Mouse (Mus musculus) lung, embryonic 14.5 days (tissue): Measurements from ENCODE around the gene Gm49416. TPM values are rescaled to one million over a fixed set of nuclear protein-coding genes. Genes with fewer than 3 reads are reported as not detected.
"Not testable (repeated sequence)": the region's sequence is repeated elsewhere in the genome, so short reads cannot be mapped to it uniquely, and the experiment has no call there.

Experiments
- ATAC-seq: fragments of 200-750 bp; cut with Nextera tagmentation; 2 replicates; pipeline ENCODE4 v1.8.0; 2017; ENCODE audit warnings: mild to moderate bottlenecking, moderate TSS enrichment, moderate library complexity; ENCODE audit not compliant: insufficient read depth
- DNase-seq: peaks from one replicate; pipeline ENCODE4 v3.0.0-alpha.2; 2015
- H3K27ac ChIP-seq: fragments of 300-500 bp; sonication (generic); 2 replicates; pipeline ENCODE4 v1.5.1; 2014; ENCODE audit warnings: low read depth, mild to moderate bottlenecking, moderate library complexity
- H3K27me3 ChIP-seq: fragments of 300-500 bp; sonication (generic); 2 replicates; pipeline ENCODE4 v1.6.1; 2014; ENCODE audit warnings: low read length, control low read depth; ENCODE audit not compliant: insufficient read depth
- H3K36me3 ChIP-seq: fragments of 300-500 bp; sonication (generic); 2 replicates; pipeline ENCODE4 v1.6.1; 2014; ENCODE audit warnings: control low read depth; ENCODE audit not compliant: insufficient read depth
- H3K4me1 ChIP-seq: fragments of 300-500 bp; sonication (generic); 2 replicates; pipeline ENCODE4 v1.6.1; 2014; ENCODE audit warnings: antibody characterized with exemption, control low read depth; ENCODE audit not compliant: insufficient read depth
- H3K4me2 ChIP-seq: fragments of 300-500 bp; sonication (generic); 2 replicates; pipeline ENCODE4 v1.6.1; 2014; ENCODE audit warnings: mild to moderate bottlenecking
- H3K4me3 ChIP-seq: fragments of 300-500 bp; sonication (generic); 2 replicates; pipeline ENCODE4 v1.5.1; 2014; ENCODE audit warnings: low read depth, low read length
- H3K9ac ChIP-seq: fragments of 300-500 bp; sonication (generic); 2 replicates; pipeline ENCODE4 v1.6.1; 2014
- H3K9me3 ChIP-seq: fragments of 300-500 bp; sonication (generic); 2 replicates; pipeline ENCODE4 v1.6.1; 2016; ENCODE audit warnings: low read depth, low read length, control low read depth
- CTCF ChIP-seq: IDR thresholded peaks from 2 replicates; pipeline ENCODE4 v1.5.1; 2016; ENCODE audit warnings: antibody characterized with exemption, low read depth
- WGBS: fragments of 180-500 bp; shearing (Covaris S2); extraction: QIAGEN DNeasy Blood & Tissue Kit; methylation state at CpG from one replicate; pipeline ENCODE4 v1.1.7; 2014; 5-methylcytosine and 5-hydroxymethylcytosine counted together
- polyA plus RNA-seq: library from polyadenylated mRNA; unstranded; fragments of >200 nt; fragmentation: Nextera tagmentation; extraction: Ambion mirVana; gene quantifications from 2 replicates; pipeline ENCODE4 v1.2.1, GENCODE M21; 2014

Gm49416 gene
- polyA plus RNA-seq, 1 experiment from 2014 or later = 0.37 TPM

DNA sequence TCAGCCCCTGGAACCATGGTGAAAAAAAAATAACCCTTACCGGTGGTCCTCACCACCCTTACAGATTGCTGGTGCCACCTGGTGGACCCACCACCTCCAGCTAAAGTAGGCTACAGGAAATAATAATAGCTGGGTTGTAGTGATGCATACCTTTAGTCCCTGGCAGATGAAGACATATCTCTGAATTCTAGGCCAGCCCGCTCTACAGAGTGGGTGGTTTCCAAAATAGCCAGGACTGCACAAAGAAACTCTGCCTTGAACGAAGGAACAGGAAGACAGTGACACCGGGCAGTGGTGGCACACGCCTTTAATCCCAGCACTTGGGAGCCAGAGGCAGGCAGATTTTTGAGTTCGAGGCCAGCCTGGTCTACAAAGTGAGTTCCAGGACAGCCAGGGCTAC is 24.5 kb upstream of the Gm49416 start:
- Histone ChIP-seq H3K4me1 (no peaks in the 10 kb centered on the region), H3K9ac (no peak overlapping the region), H3K4me3 (no peak overlapping the region), H3K27me3 (no peaks in the 10 kb centered on the region), H3K9me3 (no peaks in the 10 kb centered on the region), H3K36me3 (no peaks in the 10 kb centered on the region), H3K27ac (no peak overlapping the region), H3K4me2 (no peak overlapping the region)
- DNase-seq = no peak
- 82% methylated on average over 6 of the region's 6 CpGs for WGBS
- no peak for ATAC-seq
- no peak for TF ChIP-seq CTCF

DNA sequence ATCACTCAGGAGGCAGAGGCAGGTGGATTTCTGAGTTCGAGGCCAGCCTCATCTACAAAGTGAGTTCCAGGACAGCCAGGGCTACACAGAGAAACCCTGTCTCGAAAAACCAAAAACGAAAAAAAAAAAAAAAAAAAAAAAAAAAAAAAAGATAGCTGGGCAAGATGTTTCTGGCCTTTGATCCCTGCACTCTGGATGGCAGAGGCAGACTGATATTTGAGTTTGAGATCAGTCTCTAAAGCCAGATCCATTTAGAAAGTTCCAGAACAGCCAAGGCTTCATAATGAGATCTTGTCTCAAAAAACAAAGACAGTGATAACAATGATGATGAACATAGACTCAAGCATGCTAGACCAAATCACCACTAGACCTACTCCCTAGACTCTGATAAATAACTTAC is 18.3 kb upstream of the Gm49416 start:
- not testable (repeated sequence) for H3K27ac ChIP-seq, H3K4me1 ChIP-seq, DNase-seq, ATAC-seq, H3K27me3 ChIP-seq, H3K9me3 ChIP-seq
- Histone ChIP-seq H3K36me3 (peaks cover 21% of the 10 kb centered on the region), H3K9ac (peak overlapping the region; percentile 94; the same call in 1 of the 2 replicates), H3K4me3 (peak overlapping the region; percentile 98; the same call in 1 of the 2 replicates), H3K4me2 (peak overlapping the region; percentile 93)
- WGBS = 78% methylated on average over 3 of the region's 3 CpGs

DNA sequence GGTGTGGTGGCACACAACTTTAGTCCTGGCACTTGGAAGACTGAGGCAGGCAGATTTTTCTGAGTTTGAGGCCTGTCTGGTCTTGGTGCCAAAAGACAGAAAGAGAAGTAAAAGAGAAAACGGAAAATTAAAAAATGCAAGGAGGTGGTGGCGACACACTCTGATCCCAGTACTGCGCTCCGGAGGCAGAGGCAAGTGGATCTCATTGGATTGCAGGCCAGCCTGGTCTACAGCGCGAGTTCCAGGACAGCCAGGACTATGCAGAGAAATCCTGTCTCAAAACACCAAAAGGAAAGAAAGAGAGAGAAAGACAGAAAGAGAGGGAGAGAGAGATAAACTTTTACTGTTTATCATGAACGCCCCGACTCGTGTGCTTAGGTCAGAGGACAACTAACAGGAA is 17.9 kb upstream of the Gm49416 start:
- peak overlapping the region; percentile 94 for H3K9ac ChIP-seq
- H3K4me1 ChIP-seq = peaks cover 6% of the 10 kb centered on the region; the same call in 1 of the 2 replicates
- no peaks in the 10 kb centered on the region for H3K9me3 ChIP-seq
- peak overlapping the region; percentile 93 for H3K4me2 ChIP-seq
- TF ChIP-seq CTCF = no peak
- peak overlapping the region; percentile 98 for H3K4me3 ChIP-seq
- H3K27me3 ChIP-seq = no peaks in the 10 kb centered on the region
- WGBS = 36% methylated on average over 9 of the region's 9 CpGs
- H3K36me3 ChIP-seq = peaks cover 26% of the 10 kb centered on the region
- peak overlapping the region; percentile 63; the same call in 1 of the 2 replicates for H3K27ac ChIP-seq
- ATAC-seq (peak; percentile 52; the same call in 1 of the 2 replicates), DNase-seq (peak; percentile 30)

DNA sequence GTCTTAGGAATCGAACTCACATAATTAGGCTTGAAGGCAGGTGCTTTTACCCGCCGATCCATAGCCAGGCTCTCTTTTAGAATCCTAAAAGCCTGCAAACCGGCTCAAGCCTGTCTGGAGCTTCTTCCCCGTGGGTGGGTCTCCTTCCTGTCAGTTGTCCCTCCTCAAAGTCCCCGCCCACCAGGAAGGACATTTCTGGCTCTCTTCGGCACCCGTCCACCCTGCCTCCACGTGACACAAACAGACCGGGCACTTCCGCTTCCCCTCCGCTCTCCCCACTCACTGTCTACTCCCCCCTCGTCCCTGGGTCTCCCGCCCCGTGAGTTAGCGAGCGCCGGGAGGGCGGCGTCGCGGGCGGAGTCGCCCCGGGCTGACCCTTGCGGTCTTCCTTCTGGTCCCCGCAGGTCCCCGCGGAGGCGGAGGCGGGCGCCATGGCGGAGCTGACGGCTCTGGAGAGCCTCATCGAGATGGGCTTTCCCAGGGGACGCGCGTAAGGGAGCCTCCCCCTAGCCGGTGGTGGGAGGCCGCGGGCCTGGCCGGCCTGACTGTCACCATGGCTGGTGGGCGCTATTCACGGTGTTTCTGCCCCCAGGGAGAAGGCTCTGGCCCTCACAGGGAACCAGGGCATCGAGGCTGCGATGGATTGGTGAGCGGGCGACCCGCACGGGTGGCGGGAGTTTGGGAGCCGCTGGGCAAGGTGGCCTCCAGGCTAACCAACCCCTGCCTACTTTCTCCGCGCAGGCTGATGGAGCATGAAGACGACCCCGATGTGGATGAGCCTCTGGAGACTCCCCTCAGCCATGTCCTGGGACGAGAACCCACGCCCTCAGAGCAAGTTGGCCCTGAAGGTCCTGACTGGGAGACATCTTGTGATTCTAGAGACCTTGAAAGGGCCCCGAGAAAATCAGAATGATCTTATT is 17.2 kb upstream of the Gm49416 start, which contains the start of gene Ubxn1:
Ubxn1 (plus strand) TSS at position 230 of the 920 bp plus-strand sequence.
- Histone ChIP-seq H3K36me3 (peaks cover 33% of the 10 kb centered on the region), H3K9me3 (no peaks in the 10 kb centered on the region), H3K27me3 (no peaks in the 10 kb centered on the region), H3K4me3 (peak within 1 kb of the TSS; percentile 98), H3K27ac (peak within 1 kb of the TSS; percentile 76), H3K9ac (peak within 1 kb of the TSS; percentile 94), H3K4me1 (peaks cover 6% of the 10 kb centered on the region; the same call in 1 of the 2 replicates), H3K4me2 (peak within 1 kb of the TSS; percentile 93)
- no peak for TF ChIP-seq CTCF
- 1% methylated on average over 56 of the region's 59 CpGs for WGBS
- ATAC-seq = peak; percentile 98
- peak; percentile 97 for DNase-seq

DNA sequence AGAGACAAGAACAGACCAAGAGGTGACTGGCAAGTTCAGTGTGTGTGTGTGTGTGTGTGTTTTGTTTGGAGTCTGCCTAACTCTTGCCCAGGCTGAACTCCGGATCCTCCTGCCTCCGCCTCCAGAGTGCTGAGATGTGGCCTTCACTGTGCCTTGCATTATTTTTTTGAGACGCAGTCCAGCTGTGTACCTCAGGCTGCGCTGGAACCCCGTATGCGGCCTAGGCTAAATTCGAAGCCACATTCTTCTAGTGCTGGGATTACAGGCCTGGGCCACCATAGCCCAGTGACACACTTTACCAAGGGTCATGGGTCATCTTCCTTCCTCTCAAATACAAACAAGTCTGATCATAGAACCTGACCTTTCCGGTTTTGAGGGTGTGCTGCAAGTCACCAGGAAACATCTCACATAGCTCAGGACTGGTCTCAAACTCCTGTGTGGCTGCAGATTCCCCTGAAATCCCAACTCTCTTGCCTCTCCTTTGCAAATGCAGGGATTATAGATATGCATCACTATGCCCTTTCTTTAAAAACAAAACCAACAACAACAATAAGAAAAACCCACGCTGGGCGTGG is 16.4 kb upstream of the Gm49416 start:
- H3K27ac ChIP-seq = peak overlapping the region; percentile 76
- H3K9ac ChIP-seq = peak overlapping the region; percentile 94
- no peaks in the 10 kb centered on the region for H3K9me3 ChIP-seq
- peak overlapping the region; percentile 93 for H3K4me2 ChIP-seq
- no peak for ATAC-seq
- H3K36me3 ChIP-seq = peaks cover 37% of the 10 kb centered on the region
- DNase-seq = no peak
- H3K4me3 ChIP-seq = peak overlapping the region; percentile 98
- WGBS = 66% methylated on average over 10 of the region's 10 CpGs
- no peaks in the 10 kb centered on the region for H3K27me3 ChIP-seq
- TF ChIP-seq CTCF = no peak
- H3K4me1 ChIP-seq = peaks cover 6% of the 10 kb centered on the region; the same call in 1 of the 2 replicates

DNA sequence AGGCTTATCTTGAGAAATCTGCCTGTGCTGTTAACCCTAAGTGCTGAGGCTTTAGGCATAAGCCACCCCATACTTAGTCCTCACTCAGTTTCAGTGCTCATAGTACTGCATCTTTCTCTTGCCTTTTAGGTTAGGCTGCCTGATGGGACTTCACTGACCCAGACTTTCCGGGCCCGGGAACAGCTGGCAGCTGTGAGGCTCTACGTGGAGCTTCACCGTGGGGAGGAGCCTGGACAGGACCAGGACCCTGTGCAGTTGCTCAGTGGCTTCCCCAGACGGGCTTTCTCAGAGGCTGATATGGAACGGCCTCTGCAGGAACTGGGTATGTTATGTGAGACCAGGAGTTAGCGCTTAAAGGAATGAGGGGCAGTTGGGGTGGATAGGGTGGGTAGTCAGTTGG is 13.7 kb upstream of the Gm49416 start:
- H3K9ac ChIP-seq = no peak overlapping the region
- H3K36me3 ChIP-seq = peaks cover 37% of the 10 kb centered on the region
- no peak overlapping the region for H3K4me2 ChIP-seq
- H3K4me1 ChIP-seq = peaks cover 6% of the 10 kb centered on the region; the same call in 1 of the 2 replicates
- 89% methylated on average over 7 of the region's 7 CpGs for WGBS
- DNase-seq = no peak
- H3K9me3 ChIP-seq = no peaks in the 10 kb centered on the region
- TF ChIP-seq CTCF = no peak
- ATAC-seq = no peak
- H3K27me3 ChIP-seq = no peaks in the 10 kb centered on the region
- H3K27ac ChIP-seq = no peak overlapping the region
- no peak overlapping the region for H3K4me3 ChIP-seq
